Mouse (Mus musculus) heart, embryonic 12.5 days (tissue): Measurements from ENCODE around the gene Polr2f. TPM values are rescaled to one million over a fixed set of nuclear protein-coding genes. Genes with fewer than 3 reads are reported as not detected.
A peak's percentile ranks its signal among the peaks of the same experiment; 100 is the strongest.

Experiments
- ATAC-seq: fragments of 200-750 bp; cut with Nextera tagmentation; 2 replicates; pipeline ENCODE4 v1.8.0; 2017; ENCODE audit warnings: moderate TSS enrichment, moderate library complexity; ENCODE audit not compliant: insufficient number of reproducible peaks, low FRiP score
- H3K27ac ChIP-seq: fragments of 300-500 bp; sonication (generic); 2 replicates; pipeline ENCODE4 v1.5.1; 2016; ENCODE audit warnings: mild to moderate bottlenecking, moderate library complexity; ENCODE audit not compliant: poor library complexity, severe bottlenecking
- H3K27me3 ChIP-seq: fragments of 300-500 bp; sonication (generic); replicated peaks from 2 replicates; pipeline ENCODE4 v1.6.1; 2016; ENCODE audit warnings: mild to moderate bottlenecking, moderate library complexity
- H3K36me3 ChIP-seq: fragments of 300-500 bp; sonication (generic); 2 replicates; pipeline ENCODE4 v1.6.1; 2016; ENCODE audit warnings: mild to moderate bottlenecking, moderate library complexity
- H3K4me1 ChIP-seq: fragments of 300-500 bp; sonication (generic); replicated peaks from 2 replicates; pipeline ENCODE4 v1.6.1; 2016; ENCODE audit warnings: mild to moderate bottlenecking
- H3K4me2 ChIP-seq: fragments of 300-500 bp; sonication (generic); 2 replicates; pipeline ENCODE4 v1.6.1; 2016; ENCODE audit warnings: mild to moderate bottlenecking, moderate library complexity
- H3K4me3 ChIP-seq: fragments of 300-500 bp; sonication (generic); 2 replicates; pipeline ENCODE4 v1.5.1; 2016; ENCODE audit warnings: mild to moderate bottlenecking
- H3K9ac ChIP-seq: fragments of 300-500 bp; sonication (generic); 2 replicates; pipeline ENCODE4 v1.6.1; 2016; ENCODE audit warnings: mild to moderate bottlenecking, moderate library complexity
- H3K9me3 ChIP-seq: fragments of 300-500 bp; sonication (generic); replicated peaks from 2 replicates; pipeline ENCODE4 v1.6.1; 2016; ENCODE audit warnings: mild to moderate bottlenecking, moderate library complexity
- WGBS: fragments of 180-500 bp; shearing (Covaris S2); methylation state at CpG from one replicate; pipeline ENCODE4 v1.1.7; 2016; 5-methylcytosine and 5-hydroxymethylcytosine counted together
- polyA plus RNA-seq: library from polyadenylated mRNA; unstranded; fragments of >200 nt; fragmentation: Nextera tagmentation; extraction: Ambion mirVana; gene quantifications from 2 replicates; pipeline ENCODE4 v1.2.1, GENCODE M21; 2016

Gene Polr2f
- 265 and 289 TPM in 2 replicates for polyA plus RNA-seq

- Histone ChIP-seq H3K27me3 (no peaks in the 10 kb centered on the region), H3K4me2 (peak within 1 kb of the TSS; percentile 93), H3K4me1 (peaks cover 16% of the 10 kb centered on the region; the same call in 1 of the 2 replicates), H3K4me3 (peak within 1 kb of the TSS; percentile 83), H3K27ac (0 out of 2 replicates have a peak within 1 kb of the TSS, but pooled peaks have one; percentile 4), H3K9ac (peak within 1 kb of the TSS; percentile 83), H3K36me3 (peaks cover 21% of the 10 kb centered on the region), H3K9me3 (no peaks in the 10 kb centered on the region)
- ATAC-seq, result peak; percentile 90
- WGBS, result under 1% methylated on average over 57 of the region's 57 CpGs
These were observed at the start of gene Polr2f, which contains the start of gene 1700088E04Rik for GRCm38 (mm10) chr15:79140866-79141565. Gene Polr2f (plus strand): TSS chr15:79141009. Gene 1700088E04Rik (minus strand): TSS chr15:79141253.

GRCm38 (mm10) chr15:79092284-79092683 lies 48.5 kb upstream of the Polr2f start:
- H3K9ac ChIP-seq, result no peak overlapping the region
- H3K4me3 ChIP-seq, result no peak overlapping the region
- no peak overlapping the region for H3K4me2 ChIP-seq
- H3K36me3 ChIP-seq, result peaks cover 85% of the 10 kb centered on the region
- H3K27ac ChIP-seq, result no peak overlapping the region
- no peak for ATAC-seq
- H3K4me1 ChIP-seq, result peaks cover 18% of the 10 kb centered on the region
- no peaks in the 10 kb centered on the region for H3K27me3 ChIP-seq
- no peaks in the 10 kb centered on the region for H3K9me3 ChIP-seq
- 91% methylated on average over 6 of the region's 6 CpGs for WGBS

DNA sequence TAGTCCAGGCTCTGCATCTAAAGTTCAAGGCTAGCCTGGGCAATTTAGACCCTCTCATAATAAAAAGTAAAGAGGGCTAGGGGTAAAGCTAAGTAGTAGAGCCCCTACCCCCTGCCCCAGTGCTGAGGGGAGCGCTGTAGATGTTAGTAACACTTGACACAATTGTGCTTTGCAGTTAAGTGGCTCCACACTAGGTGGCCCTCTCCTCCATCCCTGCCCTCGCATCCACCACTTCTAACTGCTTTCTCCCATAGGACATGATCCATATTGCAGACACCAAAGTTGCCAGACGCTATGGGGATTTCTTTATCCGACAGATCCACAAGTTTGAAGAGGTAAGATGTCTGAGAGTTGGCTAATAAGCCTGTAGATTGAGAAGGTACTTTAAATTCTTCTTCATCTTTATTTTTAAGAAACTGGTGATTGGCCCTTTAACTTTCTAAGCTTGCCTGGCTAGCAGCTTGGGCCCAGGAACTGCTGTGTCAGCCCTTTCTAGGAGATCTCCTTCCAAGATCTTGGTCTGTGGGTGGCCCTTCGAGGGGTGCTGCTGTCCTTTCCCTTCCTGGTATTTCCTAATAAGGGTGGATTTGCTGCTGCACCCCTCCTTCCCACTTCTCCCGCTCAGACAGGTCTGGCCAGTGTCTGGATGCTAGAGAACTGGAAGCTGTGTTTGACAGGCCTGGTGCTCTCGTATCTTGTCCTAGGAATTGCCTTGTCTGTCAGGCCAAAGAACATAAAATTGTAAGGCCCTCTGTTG lies 47.5 kb upstream of the Polr2f start:
- Histone ChIP-seq H3K36me3 (peaks cover 78% of the 10 kb centered on the region), H3K4me2 (no peak overlapping the region), H3K27ac (no peak overlapping the region), H3K9ac (no peak overlapping the region), H3K4me3 (no peak overlapping the region), H3K4me1 (peaks cover 27% of the 10 kb centered on the region), H3K27me3 (no peaks in the 10 kb centered on the region), H3K9me3 (no peaks in the 10 kb centered on the region)
- no peak for ATAC-seq
- 51% methylated on average over 7 of the region's 7 CpGs for WGBS

DNA sequence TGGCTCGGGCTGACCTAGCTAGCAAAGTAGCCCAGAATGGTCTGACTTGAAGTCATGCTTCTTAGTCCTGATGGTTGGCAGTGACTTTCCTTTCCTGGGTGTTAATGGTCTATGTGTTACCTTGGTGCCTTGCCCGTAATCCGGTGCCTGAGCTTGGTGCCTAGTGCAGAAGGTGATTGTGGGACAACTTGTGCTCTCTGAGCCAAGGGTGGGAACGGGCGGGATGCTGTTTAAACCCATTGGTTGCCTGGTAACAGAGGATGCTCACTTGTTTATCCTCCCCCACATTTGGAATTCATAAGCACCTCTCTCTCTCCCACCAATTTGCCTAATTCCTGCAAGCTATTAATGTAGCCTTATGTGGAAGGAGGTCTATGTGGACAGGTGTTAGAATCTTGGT lies 45.3 kb upstream of the Polr2f start:
- Histone ChIP-seq H3K27ac (no peak overlapping the region), H3K9ac (no peak overlapping the region), H3K27me3 (no peaks in the 10 kb centered on the region), H3K4me3 (no peak overlapping the region), H3K4me2 (no peak overlapping the region), H3K36me3 (peaks cover 55% of the 10 kb centered on the region), H3K9me3 (no peaks in the 10 kb centered on the region), H3K4me1 (peaks cover 50% of the 10 kb centered on the region)
- WGBS, result 85% methylated on average over 5 of the region's 5 CpGs
- no peak for ATAC-seq

GRCm38 (mm10) chr15:79096556-79096955 lies 44.3 kb upstream of the Polr2f start:
- peak overlapping the region; percentile 29 for H3K9ac ChIP-seq
- H3K4me1 ChIP-seq, result peaks cover 60% of the 10 kb centered on the region
- H3K9me3 ChIP-seq, result no peaks in the 10 kb centered on the region
- no peak overlapping the region for H3K4me3 ChIP-seq
- peaks cover 45% of the 10 kb centered on the region for H3K36me3 ChIP-seq
- ATAC-seq, result no peak
- H3K27ac ChIP-seq, result peak overlapping the region; percentile 98
- no peaks in the 10 kb centered on the region for H3K27me3 ChIP-seq
- 42% methylated on average over 3 of the region's 3 CpGs for WGBS
- no peak overlapping the region for H3K4me2 ChIP-seq

DNA sequence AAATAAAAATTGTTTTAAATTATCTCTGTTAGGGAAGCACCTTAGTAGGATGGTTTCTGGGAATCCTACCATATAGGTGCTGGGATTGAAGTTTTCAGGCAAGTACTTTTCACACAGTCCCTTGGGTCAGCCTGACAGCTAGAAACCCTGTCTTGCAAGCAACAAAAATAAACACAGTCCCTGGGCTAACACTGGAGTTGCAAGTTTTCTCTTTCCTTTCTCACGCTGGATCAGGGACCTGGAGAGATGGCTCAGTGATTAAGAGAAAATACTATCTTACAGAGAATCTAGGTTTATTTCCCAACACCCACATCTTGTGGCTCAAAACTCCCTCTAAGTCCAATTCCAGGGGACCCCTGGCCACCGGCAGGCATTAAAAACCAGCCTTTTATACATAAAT lies 43.7 kb upstream of the Polr2f start:
- WGBS, result 27% methylated on average over 2 of the region's 2 CpGs
- peak overlapping the region; percentile 47 for H3K9ac ChIP-seq
- H3K36me3 ChIP-seq, result peaks cover 39% of the 10 kb centered on the region
- H3K27ac ChIP-seq, result peak overlapping the region; percentile 98
- no peak overlapping the region for H3K4me3 ChIP-seq
- no peaks in the 10 kb centered on the region for H3K9me3 ChIP-seq
- H3K4me1 ChIP-seq, result peaks cover 66% of the 10 kb centered on the region
- peak overlapping the region; percentile 26 for H3K4me2 ChIP-seq
- H3K27me3 ChIP-seq, result no peaks in the 10 kb centered on the region
- no peak for ATAC-seq

DNA sequence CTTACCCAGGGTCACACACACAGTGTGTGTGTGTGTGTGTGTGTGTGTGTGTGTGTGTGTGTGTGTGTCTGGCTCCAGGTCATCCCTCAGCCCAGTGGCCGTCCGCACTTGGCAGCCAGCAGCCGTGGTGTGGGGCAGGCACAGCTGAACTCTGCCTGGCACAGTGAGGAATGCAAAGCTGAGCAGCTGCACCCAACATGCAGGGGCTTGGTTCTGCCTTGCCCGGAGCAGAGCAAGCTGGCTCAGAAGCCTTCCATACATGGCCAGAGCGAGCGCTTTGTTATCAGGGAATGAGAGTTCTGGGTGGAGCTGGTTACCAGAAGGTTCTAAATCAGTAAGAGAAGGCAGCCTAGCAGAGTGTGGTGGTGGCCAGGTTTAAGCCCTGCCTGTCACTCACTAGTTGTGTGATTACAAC lies 43.2 kb upstream of the Polr2f start:
- peaks cover 71% of the 10 kb centered on the region for H3K4me1 ChIP-seq
- H3K4me2 ChIP-seq, result peak overlapping the region; percentile 26
- H3K27me3 ChIP-seq, result no peaks in the 10 kb centered on the region
- H3K9me3 ChIP-seq, result no peaks in the 10 kb centered on the region
- peaks cover 34% of the 10 kb centered on the region for H3K36me3 ChIP-seq
- peak; percentile 67 for ATAC-seq
- H3K9ac ChIP-seq, result peak overlapping the region; percentile 47
- H3K4me3 ChIP-seq, result no peak overlapping the region
- peak overlapping the region; percentile 98 for H3K27ac ChIP-seq
- 4% methylated on average over 6 of the region's 6 CpGs for WGBS

- Histone ChIP-seq H3K27ac (peak overlapping the region; percentile 98), H3K9me3 (no peaks in the 10 kb centered on the region), H3K36me3 (peaks cover 29% of the 10 kb centered on the region), H3K4me3 (no peak overlapping the region), H3K9ac (peak overlapping the region; percentile 47; the same call in 1 of the 2 replicates), H3K4me2 (peak overlapping the region; percentile 26), H3K4me1 (peaks cover 71% of the 10 kb centered on the region), H3K27me3 (no peaks in the 10 kb centered on the region)
- 43% methylated on average over 5 of the region's 5 CpGs for WGBS
- ATAC-seq, result no peak
These were observed 42.6 kb upstream of the Polr2f start for GRCm38 (mm10) chr15:79098220-79098619.

DNA sequence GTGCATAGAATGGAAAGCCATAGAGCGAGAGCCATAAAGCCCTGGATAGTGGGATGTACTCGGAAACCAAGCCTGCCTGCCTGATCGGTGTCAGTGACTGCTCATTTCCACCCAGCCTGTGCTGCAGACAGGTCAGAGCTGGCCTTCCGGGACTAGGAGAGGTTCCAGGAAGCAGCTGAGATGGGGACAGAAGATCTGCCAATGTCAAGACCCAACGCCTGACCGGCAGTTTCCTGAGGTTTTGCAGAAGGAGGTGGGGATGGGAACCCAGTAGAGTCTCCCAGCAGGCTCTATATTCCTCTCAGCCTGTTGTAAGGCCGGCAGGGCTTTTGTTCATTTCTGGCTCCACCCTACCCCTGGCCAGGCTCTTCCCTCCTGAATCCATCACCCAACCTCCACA lies 41.9 kb upstream of the Polr2f start:
- no peaks in the 10 kb centered on the region for H3K9me3 ChIP-seq
- H3K4me1 ChIP-seq, result peaks cover 71% of the 10 kb centered on the region
- ATAC-seq, result peak; percentile 48; the same call in 1 of the 2 replicates
- no peak overlapping the region for H3K4me3 ChIP-seq
- H3K9ac ChIP-seq, result no peak overlapping the region
- no peaks in the 10 kb centered on the region for H3K27me3 ChIP-seq
- H3K4me2 ChIP-seq, result peak overlapping the region; percentile 26; the same call in 1 of the 2 replicates
- 39% methylated on average over 7 of the region's 7 CpGs for WGBS
- peaks cover 23% of the 10 kb centered on the region for H3K36me3 ChIP-seq
- H3K27ac ChIP-seq, result peak overlapping the region; percentile 98

- no peak overlapping the region for H3K9ac ChIP-seq
- WGBS, result 47% methylated on average over 4 of the region's 4 CpGs
- H3K27ac ChIP-seq, result peak overlapping the region; percentile 98
- no peaks in the 10 kb centered on the region for H3K9me3 ChIP-seq
- peaks cover 17% of the 10 kb centered on the region for H3K36me3 ChIP-seq
- 0 out of 2 replicates have a peak, but pooled peaks have one; percentile 15 for ATAC-seq
- peaks cover 71% of the 10 kb centered on the region for H3K4me1 ChIP-seq
- no peaks in the 10 kb centered on the region for H3K27me3 ChIP-seq
- H3K4me2 ChIP-seq, result peak overlapping the region; percentile 26
- no peak overlapping the region for H3K4me3 ChIP-seq
These were observed 41.4 kb upstream of the Polr2f start for GRCm38 (mm10) chr15:79099456-79099855.

DNA sequence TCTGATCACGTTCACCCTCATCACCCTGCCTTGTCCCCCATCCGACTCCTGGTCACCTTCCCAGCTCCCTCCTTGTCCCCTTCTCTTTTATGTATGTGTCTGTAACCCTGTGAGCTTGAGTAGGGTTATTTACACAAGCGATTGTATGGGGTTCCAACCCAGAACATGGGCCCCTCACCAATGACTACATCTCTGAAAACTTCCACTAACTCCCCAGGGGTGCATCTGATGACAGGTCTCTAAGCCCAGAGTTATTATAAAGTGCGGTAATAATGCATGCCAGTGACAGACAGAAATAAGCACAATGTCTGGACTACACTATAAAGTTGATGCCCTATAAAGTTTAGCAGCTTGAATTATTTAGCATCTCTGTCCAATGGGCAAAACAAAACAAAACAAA lies 40.4 kb upstream of the Polr2f start:
- H3K9ac ChIP-seq, result no peak overlapping the region
- 71% methylated on average over 4 of the region's 4 CpGs for WGBS
- H3K36me3 ChIP-seq, result peaks cover 10% of the 10 kb centered on the region
- H3K4me1 ChIP-seq, result peaks cover 72% of the 10 kb centered on the region
- no peak overlapping the region for H3K4me2 ChIP-seq
- H3K27ac ChIP-seq, result peak overlapping the region; percentile 98
- ATAC-seq, result no peak
- H3K4me3 ChIP-seq, result no peak overlapping the region
- H3K27me3 ChIP-seq, result no peaks in the 10 kb centered on the region
- no peaks in the 10 kb centered on the region for H3K9me3 ChIP-seq
